ENCODE assay signal across 8 mouse cellular contexts in genomic region chr2:60124648-60125048, GRCm38 (mm10).
DNase-seq lines count a peak whose midpoint lies in the region; ATAC-seq and TF ChIP-seq lines count a peak whose summit lies in the region.

No protein-coding gene starts in this region.

- no peaks in the 10 kb centered on the region for H3K36me3 ChIP-seq in forebrain, embryonic 12.5 days (replicated peaks)
- no peaks in the 10 kb centered on the region for H3K36me3 ChIP-seq in lung, embryonic 15.5 days

- TF ChIP-seq POLR2A in olfactory bulb, adult 2 months (IDR thresholded peaks at IDR 0.05; ENCODE audit: insufficient read depth, low read depth, low read length), result no peak

- intact Hi-C loops in heart, postnatal 14 days (cut with DNase I), result loop anchor here (2.0 to 5.0 kb wide), 4 partner anchors 44 to 172 kb away; partner anchors contain the start of genes Baz2b and March7

- H3K4me3 ChIP-seq in forebrain, embryonic 12.5 days (replicated peaks), result peak overlapping the region; percentile 95
- H3K4me3 ChIP-seq in lung, embryonic 15.5 days, result peak overlapping the region; percentile 89
- peak overlapping the region; percentile 58 for H3K4me3 ChIP-seq in olfactory bulb, adult 2 months (ENCODE audit: insufficient read depth, low read depth, low read length)

- H3K27ac ChIP-seq in forebrain, embryonic 12.5 days, result peak overlapping the region; percentile 100
- peak overlapping the region; percentile 99 for H3K27ac ChIP-seq in lung, embryonic 15.5 days
- peak overlapping the region; percentile 87 for H3K27ac ChIP-seq in olfactory bulb, adult 2 months (ENCODE audit: insufficient read depth, low read depth, low read length)

- TF ChIP-seq CTCF in olfactory bulb, adult 2 months (IDR thresholded peaks at IDR 0.05; ENCODE audit: insufficient read depth, low read depth, low read length), result no peak

- peak overlapping the region; percentile 59 for H3K4me2 ChIP-seq in forebrain, embryonic 12.5 days
- peak overlapping the region; percentile 50 for H3K4me2 ChIP-seq in lung, embryonic 15.5 days

- no peaks in the 10 kb centered on the region for H3K9me3 ChIP-seq in forebrain, embryonic 12.5 days
- H3K9me3 ChIP-seq in lung, embryonic 15.5 days, result no peaks in the 10 kb centered on the region

- WGBS in forebrain, embryonic 12.5 days, result under 1% methylated on average over 36 of the region's 47 CpGs
- WGBS in lung, embryonic 15.5 days, result under 1% methylated on average over 24 of the region's 47 CpGs
- 3% methylated on average over 47 of the region's 47 CpGs for WGBS in olfactory bulb, adult 2 months

- H3K9ac ChIP-seq in forebrain, embryonic 12.5 days, result peak overlapping the region; percentile 99
- H3K9ac ChIP-seq in lung, embryonic 15.5 days, result peak overlapping the region; percentile 97

- peak; percentile 57 to 76 for DNase-seq in adrenal gland, postnatal 36 days
- peak; percentile 68 to 74 for DNase-seq in heart, postnatal 14 days
- peak; percentile 10 to 39 for DNase-seq in layer of hippocampus, adult 8-10 months (ENCODE audit: low spot score in 2 of 2)
- peak; percentile 54 for DNase-seq in thymus, postnatal 0 days (ENCODE audit: low spot score)

- H3K4me1 ChIP-seq in forebrain, embryonic 12.5 days, result peaks cover 26% of the 10 kb centered on the region
- H3K4me1 ChIP-seq in lung, embryonic 15.5 days, result peaks cover 21% of the 10 kb centered on the region
- H3K4me1 ChIP-seq in olfactory bulb, adult 2 months (ENCODE audit: control insufficient read depth, insufficient read depth, low read length), result no peaks in the 10 kb centered on the region; the same call in 1 of the 2 replicates

- no peaks in the 10 kb centered on the region for H3K27me3 ChIP-seq in forebrain, embryonic 12.5 days
- H3K27me3 ChIP-seq in lung, embryonic 15.5 days, result no peaks in the 10 kb centered on the region

- ATAC-seq in CD4-positive, CD25-positive, alpha-beta regulatory T cell, adult 4 months, result peak; percentile 17
- ATAC-seq in forebrain, embryonic 12.5 days (ENCODE audit: low FRiP score), result peak; percentile 72
- peak; percentile 84 for ATAC-seq in lung, embryonic 15.5 days (ENCODE audit: borderline replicate concordance, extremely low read depth, low FRiP score, low TSS enrichment)

Comparison
In these comparisons a context has a peak if more than half of its experiments do, and no peak if none do; other contexts are left out.
1. Peak in every context shown above with its lines: DNase-seq, ATAC-seq, H3K4me3 ChIP-seq and H3K27ac ChIP-seq.
2. ATAC-seq: peak in every context shown above with its lines; median percentile 84 in lung, embryonic 15.5 days; 72 in forebrain, embryonic 12.5 days; 17 in CD4-positive, CD25-positive, alpha-beta regulatory T cell, adult 4 months.